Mouse (Mus musculus) embryo, embryonic 9.5 days (tissue): ENCODE measurements at regions not wholly inside any gene's neighbourhood (a gene's known extent, or its start where the extent isn't known, plus 50 kb on each side); places are given as distances from the start of the nearest gene placed in this dataset.

ENCODE experiments used
- DNase-seq: peaks from one replicate; pipeline ENCODE4 v3.0.0-alpha.2; 2017; ENCODE audit errors: extremely low spot score

- DNase-seq: no peak
Measured at GRCm38 (mm10) chr12:65571633-65572032, 346.3 kb downstream of the Wdr20rt start.

- no peak for DNase-seq
Measured at GRCm38 (mm10) chr12:65593559-65593958, 368.2 kb downstream of the Wdr20rt start.

- no peak for DNase-seq
Measured at GRCm38 (mm10) chr12:65594075-65594474, 368.8 kb downstream of the Wdr20rt start.

DNA sequence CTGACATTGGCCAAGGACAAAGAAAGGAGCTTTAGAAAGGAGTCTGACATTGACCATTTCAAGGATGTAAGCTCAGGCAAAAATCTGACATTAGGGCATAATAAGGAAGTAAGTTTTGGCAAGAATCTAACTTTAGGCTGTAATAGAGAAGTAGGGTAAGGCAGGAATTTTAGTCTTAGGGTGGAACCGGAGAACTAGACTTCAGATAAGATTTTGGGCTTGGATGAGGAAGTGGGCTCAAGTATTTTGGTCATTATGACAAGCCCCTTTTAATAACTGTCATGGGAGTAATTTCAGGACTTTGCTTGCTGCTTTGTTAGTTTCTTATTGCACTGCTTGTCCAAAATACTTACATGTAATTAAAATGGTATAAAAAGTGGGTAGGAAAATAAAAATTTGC, 418.9 kb downstream of the Wdr20rt start:
- no peak for DNase-seq

DNA sequence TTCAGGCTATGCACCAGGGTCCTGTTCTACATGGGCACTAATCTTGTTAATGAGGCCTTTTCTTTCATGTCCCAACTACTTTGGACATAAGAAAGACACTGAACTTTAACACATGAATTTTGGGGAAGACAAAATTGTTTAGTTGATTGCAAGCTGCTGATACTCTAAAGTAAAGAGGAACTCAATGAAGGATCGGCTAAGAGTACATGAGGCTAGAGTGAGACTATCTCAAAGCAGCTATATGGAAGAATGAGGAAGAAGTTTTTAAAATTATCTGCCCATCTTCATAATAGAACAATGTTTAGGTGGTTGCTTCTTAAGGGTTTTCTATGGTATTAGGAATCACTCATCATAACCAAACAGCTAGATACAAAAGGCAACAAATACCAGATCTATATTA, 431.5 kb downstream of the Wdr20rt start:
- no peak for DNase-seq

- no peak for DNase-seq
Measured at GRCm38 (mm10) chr12:65671673-65672072, 446.4 kb downstream of the Wdr20rt start.

- DNase-seq: no peak
Measured at GRCm38 (mm10) chr12:65673193-65673592, 447.9 kb downstream of the Wdr20rt start.

DNA sequence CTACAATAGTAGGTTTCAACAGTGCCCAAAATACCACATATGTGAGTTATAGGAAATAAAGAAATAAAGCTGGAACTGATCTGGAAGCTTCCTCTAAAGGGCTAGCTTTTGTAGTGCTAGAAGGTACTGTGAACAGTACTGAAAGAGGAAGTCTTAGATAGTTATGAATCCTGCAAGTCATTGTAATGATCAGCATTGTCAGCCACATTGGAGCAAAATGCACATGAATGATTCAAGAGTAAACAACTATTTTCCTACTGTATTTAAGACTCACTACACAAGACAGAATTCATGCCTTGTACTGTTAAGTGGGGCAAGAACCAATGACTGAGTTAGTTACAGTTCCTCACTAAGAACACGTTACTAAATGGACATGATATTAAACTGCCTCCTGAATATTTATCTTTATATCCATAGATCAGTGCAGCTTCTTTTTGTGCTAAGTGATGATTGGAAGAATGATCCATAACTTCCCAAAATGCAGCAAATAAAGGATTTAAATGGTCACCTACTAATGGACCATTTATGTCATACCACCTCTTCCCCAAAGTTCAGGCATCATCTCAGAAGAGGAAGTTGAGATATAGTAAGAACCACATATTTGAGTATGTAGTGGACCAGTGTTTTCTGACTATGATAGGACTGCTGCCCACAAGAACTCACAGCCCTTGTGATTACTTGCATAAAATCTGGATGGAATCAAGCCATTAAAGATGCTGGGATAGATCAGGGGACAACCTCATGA, 449.8 kb downstream of the Wdr20rt start:
- no peak for DNase-seq

DNA sequence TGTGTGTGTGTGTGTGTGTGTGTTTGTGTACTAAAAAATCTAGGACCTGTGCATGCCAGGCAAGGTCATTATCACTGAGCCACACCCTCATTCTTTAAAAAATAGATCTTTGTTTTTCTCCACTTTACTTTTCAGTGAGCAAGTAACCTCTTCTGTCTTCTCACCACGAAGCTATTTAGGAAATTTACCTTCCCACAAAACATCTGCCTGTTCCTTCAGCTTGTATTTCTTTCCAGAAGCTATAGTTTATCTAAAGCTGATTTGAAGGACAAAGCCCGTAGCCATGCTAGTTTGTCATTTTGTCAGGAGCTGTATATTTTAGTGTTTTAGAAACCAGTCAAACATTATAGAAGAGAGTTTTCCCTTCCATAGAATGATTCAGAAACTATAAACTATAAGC, 455.0 kb downstream of the Wdr20rt start:
- DNase-seq: no peak

- no peak for DNase-seq
Measured at GRCm38 (mm10) chr12:65681826-65682225, 456.5 kb downstream of the Wdr20rt start.

DNA sequence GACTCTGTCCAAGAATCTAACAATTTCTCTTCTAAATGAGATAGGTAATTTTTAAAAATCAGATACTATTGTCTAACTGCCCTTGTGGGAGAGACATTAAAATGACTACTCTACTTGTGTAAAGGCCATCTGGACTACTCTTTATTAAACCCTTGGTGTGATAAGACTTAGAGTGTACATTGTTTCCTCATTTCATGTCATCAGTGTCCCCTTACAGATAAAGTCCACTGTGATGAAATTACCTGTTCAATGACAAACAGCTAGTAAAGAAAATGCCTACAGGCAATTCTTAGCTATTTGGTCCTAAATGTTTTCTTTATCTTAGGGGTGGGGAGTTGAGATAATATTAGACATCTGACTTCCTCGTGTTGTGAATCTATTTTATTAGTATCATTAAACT, 479.7 kb downstream of the Wdr20rt start:
- no peak for DNase-seq

GRCm38 (mm10) chr12:65712304-65712703, 487.0 kb downstream of the Wdr20rt start:
- no peak for DNase-seq
